Mouse (Mus musculus) heart, postnatal 4 days (tissue): ENCODE data around the gene Iffo2. TPM values are rescaled to one million over a fixed set of nuclear protein-coding genes. Genes with fewer than 3 reads are reported as not detected.

Source experiments
- DNase-seq: peaks from one replicate; pipeline ENCODE4 v3.0.0; 2021
- total RNA-seq, 2 experiments: library from RNA; stranded (reverse); gene quantifications; 2 replicates each; pipeline ENCODE4 v1.2.3; 2021

Gene Iffo2
- total RNA-seq, 2 experiments from 2014 or later: 14.2 to 14.6 TPM

DNA sequence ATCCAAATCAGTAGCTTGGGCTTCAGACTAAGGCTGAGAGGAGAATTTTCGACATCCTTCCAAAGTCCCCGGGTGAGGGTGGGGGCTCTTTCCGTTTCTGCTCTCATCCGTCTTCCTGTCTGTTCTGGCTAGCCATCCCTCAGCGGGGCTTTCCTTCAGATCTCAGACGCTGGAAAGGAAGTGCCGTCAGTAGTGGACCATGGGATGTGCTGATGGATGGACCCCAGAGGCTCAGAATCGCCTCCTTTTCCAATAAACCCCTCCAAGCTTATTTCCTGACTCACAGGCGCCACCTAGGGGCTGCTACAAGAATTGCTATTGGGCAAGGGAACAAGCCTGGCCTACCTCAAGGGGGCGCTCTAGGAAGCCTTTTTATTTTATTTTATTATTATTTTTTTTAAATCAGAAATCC is 81.2 kb downstream of the Iffo2 start:
- DNase-seq: peak; percentile 92

GRCm38 (mm10) chr4:139614524-139615260 is 84.3 kb downstream of the Iffo2 start:
- no peak for DNase-seq

DNA sequence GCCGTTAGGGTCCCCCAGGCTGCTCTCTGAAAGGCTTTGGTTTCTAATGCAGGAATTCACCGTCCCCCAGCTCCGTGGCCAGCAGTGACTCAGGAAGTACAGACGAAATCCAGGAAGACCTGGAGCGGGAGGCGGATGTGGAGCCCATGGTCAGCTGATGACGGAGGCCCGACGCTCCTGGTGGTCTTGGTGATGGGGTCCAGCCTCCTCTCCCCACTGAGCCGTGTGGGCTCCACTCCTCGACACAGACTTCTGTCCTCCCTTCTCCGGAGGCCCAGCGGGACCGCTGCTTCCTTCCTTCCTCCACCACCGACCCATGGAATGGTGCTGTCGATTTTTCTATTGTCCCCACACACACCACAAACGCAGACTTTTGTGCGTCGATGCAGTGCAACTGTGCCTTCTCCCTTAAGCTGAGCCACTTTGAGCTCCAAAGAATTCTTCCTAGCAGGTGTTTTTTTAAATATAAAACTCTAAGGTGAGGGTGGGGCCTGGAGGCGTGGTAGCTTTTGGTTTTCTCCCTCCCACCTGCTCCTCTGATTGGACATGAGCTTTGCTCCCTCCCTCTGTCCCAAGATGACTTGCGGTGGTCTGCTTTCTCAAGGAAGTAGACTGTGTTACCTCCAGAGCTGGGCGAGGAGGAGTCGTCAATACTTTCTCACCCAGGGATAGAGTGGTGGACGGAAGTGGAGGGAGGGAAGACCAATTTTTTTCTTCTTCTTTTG is 86.1 kb downstream of the Iffo2 start:
- DNase-seq: peak; percentile 45

DNA sequence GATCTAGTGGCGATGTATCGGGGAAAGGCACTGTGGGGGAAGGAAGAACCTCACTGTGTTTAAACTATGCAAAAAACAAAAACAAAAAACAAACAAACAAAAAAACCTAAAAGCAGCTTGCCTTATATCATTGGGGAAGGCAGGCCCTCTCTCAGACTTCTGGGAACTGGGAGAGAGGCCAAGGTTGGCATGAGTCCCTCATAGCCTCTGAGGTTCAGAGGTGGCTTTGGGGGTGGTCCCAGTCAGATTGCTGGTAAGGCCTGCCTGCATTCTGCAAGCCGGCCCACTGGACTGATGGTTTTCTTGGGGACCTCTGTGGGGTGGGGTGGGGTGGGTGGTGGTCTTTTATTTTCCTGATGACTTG is 86.6 kb downstream of the Iffo2 start:
- no peak for DNase-seq

DNA sequence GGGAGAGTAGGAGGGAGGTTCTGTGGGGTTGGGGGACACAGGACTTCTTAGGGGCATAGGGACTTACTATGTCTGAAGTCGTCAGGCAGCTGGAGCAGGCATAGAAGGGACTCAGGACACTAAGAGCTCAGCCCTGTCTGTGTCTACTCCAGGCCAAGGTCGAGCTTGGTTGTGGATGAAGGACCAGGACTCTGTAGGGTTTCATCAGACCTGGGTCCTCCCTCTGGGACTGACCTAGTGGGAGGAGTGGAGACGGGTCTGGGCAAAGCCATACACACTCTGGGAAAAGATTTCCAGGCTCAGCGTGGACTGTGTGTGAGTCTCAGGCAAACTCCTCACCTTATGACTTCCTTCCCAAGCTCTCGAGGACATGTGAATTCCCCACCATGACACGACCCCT is 89.4 kb downstream of the Iffo2 start:
- no peak for DNase-seq

GRCm38 (mm10) chr4:139622373-139623282 is 92.3 kb downstream of the Iffo2 start, which contains the start of gene Aldh4a1:
Aldh4a1 (plus strand) TSS chr4:139622866.
- DNase-seq: peak; percentile 88

GRCm38 (mm10) chr4:139623434-139624115 is 93.2 kb downstream of the Iffo2 start:
- no peak for DNase-seq

- DNase-seq: no peak
Observed at GRCm38 (mm10) chr4:139624116-139624489, 93.8 kb downstream of the Iffo2 start.

GRCm38 (mm10) chr4:139624706-139625105 is 94.4 kb downstream of the Iffo2 start:
- DNase-seq: no peak

DNA sequence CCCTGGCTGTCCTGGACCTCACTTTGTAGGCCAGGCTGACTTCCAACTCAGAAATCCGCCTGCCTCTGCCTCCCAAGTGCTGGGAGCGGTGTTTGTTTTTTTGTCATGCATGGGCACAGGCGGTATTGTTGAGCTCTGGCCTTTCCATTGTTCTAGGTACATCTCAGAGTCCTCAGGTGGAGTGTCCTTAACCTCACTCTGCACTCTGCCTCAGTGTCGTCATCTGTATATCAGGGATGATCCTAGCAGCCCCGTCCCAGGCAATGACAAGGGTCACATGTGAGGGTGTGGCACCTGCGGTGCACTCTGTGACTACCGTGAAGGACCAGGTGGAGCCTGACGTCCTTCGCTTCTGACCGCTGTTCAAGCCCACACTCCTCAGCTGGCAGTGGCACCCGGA is 97.0 kb downstream of the Iffo2 start:
- DNase-seq: no peak

DNA sequence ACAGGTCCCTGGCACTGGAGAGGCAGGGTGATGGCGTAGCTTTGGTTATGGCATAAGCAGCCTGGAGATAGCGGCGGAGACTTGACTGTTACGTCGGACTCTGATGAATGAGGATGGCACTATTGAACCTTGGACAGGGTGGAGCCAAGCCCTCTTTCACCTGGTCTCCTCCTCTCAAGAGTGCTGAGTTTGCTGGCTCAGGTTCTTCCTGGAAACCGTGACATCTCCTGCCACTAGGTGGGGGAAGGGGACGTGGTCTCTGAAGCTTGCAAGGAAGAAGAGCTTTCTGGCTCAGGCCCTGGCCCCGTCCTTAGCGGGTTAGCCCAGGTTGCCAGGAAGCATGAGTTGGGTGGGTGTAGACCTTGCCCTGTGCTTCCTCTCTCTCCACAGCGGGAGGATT is 99.8 kb downstream of the Iffo2 start:
- no peak for DNase-seq

GRCm38 (mm10) chr4:139631141-139631540 is 100.8 kb downstream of the Iffo2 start:
- DNase-seq: no peak

DNA sequence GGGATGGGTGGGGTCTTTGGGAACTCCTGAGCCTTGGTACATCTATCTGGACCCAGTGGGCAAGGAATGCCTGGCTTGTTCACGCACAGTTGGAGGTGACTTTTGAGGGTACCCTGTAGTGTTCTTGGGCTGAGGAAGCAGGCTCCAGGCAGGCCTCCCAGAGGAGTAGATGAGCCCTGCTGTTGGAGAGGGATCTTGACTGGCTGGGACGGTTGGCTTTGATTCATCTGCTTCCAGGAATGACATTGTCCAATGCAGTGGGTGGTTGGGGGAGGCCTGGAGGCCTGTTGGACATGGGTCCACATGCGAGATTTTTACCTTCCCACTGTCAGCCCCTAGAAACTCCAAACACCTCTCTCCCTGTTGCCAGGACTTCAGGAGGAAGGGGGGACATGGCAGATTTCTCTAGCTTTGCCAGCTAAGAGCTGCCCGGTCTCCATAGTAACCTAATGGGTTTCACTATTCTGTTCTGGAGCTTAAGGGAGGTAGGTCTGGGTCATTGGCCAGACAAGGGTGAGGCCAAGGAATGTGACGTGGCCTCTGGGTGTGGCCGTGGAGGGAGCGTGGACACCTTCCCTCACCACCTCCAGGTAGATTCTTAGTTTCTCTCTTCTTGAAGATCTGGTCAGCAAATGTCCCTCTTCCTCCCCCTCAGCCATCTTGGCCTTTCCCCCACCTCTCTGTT is 101.4 kb downstream of the Iffo2 start:
- no peak for DNase-seq

DNA sequence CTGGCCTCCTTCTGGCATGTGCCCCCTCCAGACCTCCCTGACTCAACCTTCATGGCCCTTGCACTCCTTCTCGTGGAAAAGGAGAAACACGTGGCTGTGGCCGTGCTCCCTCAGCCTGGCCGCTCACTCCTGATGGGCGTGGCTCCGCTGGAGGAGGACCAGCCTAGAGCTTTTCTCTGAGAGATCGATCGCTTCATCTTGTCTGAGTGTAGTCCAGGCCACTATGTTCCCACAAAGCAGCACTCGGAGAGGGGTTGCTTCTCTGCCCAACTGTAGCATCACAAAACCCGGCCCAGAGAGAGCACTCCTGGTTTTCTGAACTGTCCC is 101.9 kb downstream of the Iffo2 start:
- DNase-seq: no peak

DNA sequence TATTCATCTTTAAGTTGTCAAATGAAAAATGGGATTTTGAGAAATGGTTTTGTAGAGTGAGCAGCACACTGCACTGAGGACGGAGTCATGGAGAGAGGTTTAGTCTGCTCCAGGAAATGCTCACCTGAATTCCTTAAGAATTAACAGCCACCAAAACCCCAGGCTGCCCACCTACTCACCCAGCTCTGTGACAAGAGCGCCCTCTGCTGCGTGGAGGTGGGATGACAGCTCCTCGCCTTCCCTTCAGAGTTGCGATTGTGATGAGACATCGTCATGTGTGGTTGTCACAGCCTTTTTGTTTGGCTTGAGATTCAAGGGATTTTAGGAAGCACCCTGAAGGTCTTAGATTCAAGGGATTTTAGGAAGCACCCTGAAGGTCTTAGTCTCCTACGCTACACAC is 106.0 kb downstream of the Iffo2 start:
- peak; percentile 83 for DNase-seq

DNA sequence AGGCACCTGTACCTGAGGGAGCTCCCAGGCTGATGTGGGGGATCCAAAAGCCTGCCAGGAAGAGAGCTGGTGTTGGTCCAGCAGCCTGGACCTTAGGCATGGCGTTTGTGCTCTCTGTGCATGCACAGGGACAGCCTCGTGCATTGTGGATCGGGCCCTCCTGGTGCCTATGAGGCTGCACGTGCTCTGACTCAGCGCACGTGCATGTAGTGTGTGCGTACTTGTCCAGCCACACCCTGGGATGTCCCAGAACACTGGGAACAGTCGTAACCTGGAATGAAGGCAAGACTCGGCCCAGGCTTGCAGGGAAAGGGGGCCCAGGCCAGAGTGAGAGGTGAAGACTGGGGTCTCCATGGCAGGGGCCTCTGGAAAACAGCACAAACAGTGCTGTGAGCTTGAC is 107.5 kb downstream of the Iffo2 start:
- DNase-seq: no peak

DNA sequence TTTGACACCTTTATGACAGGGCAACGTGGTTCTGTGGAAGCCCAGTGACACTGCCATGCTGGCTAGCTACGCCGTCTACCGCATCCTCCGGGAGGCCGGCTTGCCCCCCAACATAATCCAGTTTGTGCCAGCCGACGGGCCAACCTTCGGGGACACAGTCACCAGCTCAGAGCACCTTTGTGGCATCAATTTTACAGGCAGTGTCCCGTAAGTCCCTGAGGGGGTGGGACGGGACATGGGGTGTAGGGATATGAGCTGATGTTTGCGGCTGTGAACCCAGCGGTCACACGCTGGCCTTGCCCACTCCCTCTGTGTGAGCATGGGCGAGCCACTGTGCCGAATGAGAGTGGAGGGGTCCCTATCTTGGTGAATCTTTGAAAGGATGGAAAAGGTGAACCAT is 108.0 kb downstream of the Iffo2 start:
- DNase-seq: no peak

- DNase-seq: no peak
Observed at GRCm38 (mm10) chr4:139639801-139640200, 109.5 kb downstream of the Iffo2 start.

GRCm38 (mm10) chr4:139640333-139640732 is 110.0 kb downstream of the Iffo2 start:
- DNase-seq: no peak

DNA sequence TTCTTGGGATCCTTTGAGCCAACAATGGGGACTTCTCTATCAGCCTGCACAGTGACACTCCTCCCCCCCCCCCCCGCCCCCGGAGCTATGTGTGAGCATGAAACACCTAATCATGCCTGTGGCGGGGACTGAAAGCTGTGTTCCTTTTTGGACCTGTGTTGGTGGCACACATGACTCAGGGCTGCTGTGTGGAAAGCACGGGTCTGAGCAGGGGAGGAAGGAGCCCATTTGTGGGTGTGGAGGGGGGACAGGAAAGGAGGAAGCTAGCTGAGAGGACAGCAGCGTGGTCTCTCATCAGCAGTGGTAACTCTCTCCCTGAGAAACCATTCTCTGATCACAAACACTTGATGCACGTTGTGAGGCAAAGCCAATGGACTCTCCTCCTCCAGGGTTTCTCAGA is 110.4 kb downstream of the Iffo2 start:
- no peak for DNase-seq

GRCm38 (mm10) chr4:139641829-139642425 is 111.6 kb downstream of the Iffo2 start:
- DNase-seq: peak; percentile 29

DNA sequence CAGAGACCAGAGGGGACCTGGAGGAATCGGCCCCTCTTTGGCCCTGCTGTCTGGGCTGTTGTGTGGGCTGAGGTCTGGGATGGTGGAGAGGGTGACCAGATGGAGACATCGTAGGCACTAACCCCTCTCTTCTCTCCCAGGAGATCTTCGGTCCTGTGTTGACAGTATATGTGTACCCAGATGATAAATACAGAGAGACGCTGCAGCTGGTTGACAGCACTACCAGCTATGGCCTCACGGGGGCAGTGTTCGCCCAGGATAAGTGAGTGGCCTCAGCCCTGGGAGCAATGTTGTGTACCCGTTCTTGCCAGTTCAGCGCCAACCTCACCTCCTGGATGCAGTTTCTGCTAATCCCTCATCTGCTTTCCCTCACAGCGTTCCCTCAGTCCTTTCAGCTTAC is 113.6 kb downstream of the Iffo2 start:
- DNase-seq: peak; percentile 87
